Mouse (Mus musculus): ENCODE results near the gene Cpxm2.

DNA sequence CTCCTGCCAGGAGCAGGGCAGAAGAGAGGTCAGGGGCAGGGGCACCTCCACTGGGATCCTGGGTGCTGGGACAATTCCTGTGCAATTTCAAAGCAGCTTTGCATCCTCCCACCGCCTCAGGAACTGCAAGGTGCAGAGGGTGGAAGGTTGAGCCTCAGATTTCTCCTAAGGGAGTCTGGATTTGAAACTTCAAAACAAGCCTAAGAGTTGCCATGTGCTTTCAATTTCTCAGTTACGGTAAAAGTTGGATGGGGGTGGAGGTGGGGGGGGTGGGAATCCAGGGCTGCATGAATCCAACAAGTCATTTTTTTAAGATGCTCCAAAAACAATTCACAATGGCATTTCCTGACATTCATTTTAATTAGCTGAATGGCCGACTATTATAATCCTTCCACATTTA is 32.9 kb upstream of the Cpxm2 start:
- TF ChIP-seq CTCF (IDR thresholded peaks at IDR 0.05; ENCODE audit: borderline replicate concordance, insufficient read depth, low read depth, low read length) (no peak), POLR2A (IDR thresholded peaks at IDR 0.05; ENCODE audit: borderline replicate concordance, insufficient read depth, low read length) (no peak)

All from cerebellum, adult 2 months (tissue).